ENCODE assay signal across 8 mouse cellular contexts in the genomic region with DNA sequence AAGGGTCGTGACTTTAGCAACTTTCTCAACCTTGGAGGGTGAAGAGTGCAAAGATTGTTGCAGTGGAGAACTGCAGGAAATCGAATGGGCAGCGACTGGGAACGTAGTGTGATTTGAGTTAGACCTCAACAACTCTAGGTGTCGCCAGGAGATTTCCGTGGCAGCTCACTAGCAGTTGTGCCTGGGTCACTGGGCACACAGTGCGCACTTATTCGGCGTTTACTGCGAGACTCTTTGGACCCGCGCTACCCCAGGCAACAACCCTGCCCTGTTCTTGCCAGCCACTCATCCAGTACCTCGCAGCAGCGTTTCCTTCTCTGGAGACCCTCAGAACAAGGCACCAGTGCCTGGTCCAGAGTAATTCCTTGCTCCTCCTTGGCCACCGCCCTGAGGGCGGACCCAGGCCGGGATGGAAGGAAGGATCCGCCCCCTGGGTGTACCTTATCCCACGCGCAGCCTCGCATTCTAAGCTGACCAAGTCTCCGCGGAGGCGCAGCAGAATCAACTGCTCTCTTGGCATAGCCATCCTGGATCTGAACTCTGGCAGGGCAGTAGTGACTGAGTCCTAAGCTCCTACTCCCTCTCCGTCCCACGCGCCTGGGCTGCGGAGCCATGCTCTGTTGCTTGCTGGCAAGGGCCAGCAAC. TPM values are rescaled to one million over a fixed set of nuclear protein-coding genes. Genes with fewer than 3 reads are reported as not detected.
A peak's percentile ranks its signal among the peaks of the same experiment; 100 is the strongest.
DNase-seq lines count a peak whose midpoint lies in the region; ATAC-seq lines count a peak whose summit lies in the region.

No protein-coding gene starts in this region.

- peak; percentile 31 to 40 for DNase-seq in cerebellum, postnatal 14 days
- no peak for DNase-seq in cerebellum, adult 18-20 months
- peak; percentile 76 for DNase-seq in embryonic facial prominence, embryonic 14.5 days (ENCODE audit: low spot score)
- DNase-seq in lung, postnatal 10 days, result peak; percentile 77
- peak; percentile 64 for DNase-seq in skeletal muscle tissue, adult 2 months (ENCODE audit: low read depth, low spot score)
- DNase-seq in spleen, adult 12 weeks (ENCODE audit: low spot score), result no peak

- H3K9ac ChIP-seq in embryonic facial prominence, embryonic 14.5 days (ENCODE audit: low read depth, low read length), result peak overlapping the region; percentile 52
- H3K9ac ChIP-seq in heart, embryonic 12.5 days, result peak overlapping the region; percentile 67
- peak overlapping the region; percentile 31 for H3K9ac ChIP-seq in kidney, embryonic 15.5 days

- H3K36me3 ChIP-seq in embryonic facial prominence, embryonic 14.5 days (ENCODE audit: control insufficient read depth, insufficient read depth, low read length), result no peaks in the 10 kb centered on the region
- H3K36me3 ChIP-seq in heart, embryonic 12.5 days, result no peaks in the 10 kb centered on the region
- no peaks in the 10 kb centered on the region; the same call in 1 of the 2 replicates for H3K36me3 ChIP-seq in kidney, embryonic 15.5 days

- ATAC-seq in embryonic facial prominence, embryonic 14.5 days (ENCODE audit: low read depth), result peak; percentile 82
- peak; percentile 75 for ATAC-seq in heart, embryonic 12.5 days (ENCODE audit: insufficient number of reproducible peaks, low FRiP score)
- peak; percentile 87 for ATAC-seq in kidney, embryonic 15.5 days (replicated peaks; ENCODE audit: low FRiP score)

- H3K9me3 ChIP-seq in embryonic facial prominence, embryonic 14.5 days (ENCODE audit: control insufficient read depth, low read length), result no peaks in the 10 kb centered on the region
- H3K9me3 ChIP-seq in heart, embryonic 12.5 days (replicated peaks), result peaks cover 4% of the 10 kb centered on the region; the same call in 1 of the 2 replicates
- H3K9me3 ChIP-seq in kidney, embryonic 15.5 days (replicated peaks), result no peaks in the 10 kb centered on the region

- H3K4me2 ChIP-seq in embryonic facial prominence, embryonic 14.5 days (ENCODE audit: low read depth, low read length), result peak overlapping the region; percentile 63
- peak overlapping the region; percentile 84 for H3K4me2 ChIP-seq in heart, embryonic 12.5 days
- peak overlapping the region; percentile 87 for H3K4me2 ChIP-seq in kidney, embryonic 15.5 days

- peaks cover 14% of the 10 kb centered on the region for H3K27me3 ChIP-seq in embryonic facial prominence, embryonic 14.5 days (replicated peaks; ENCODE audit: control insufficient read depth, insufficient read depth, low read length)
- no peaks in the 10 kb centered on the region for H3K27me3 ChIP-seq in heart, embryonic 12.5 days (replicated peaks)
- peaks cover 17% of the 10 kb centered on the region for H3K27me3 ChIP-seq in kidney, embryonic 15.5 days

- peaks cover 4% of the 10 kb centered on the region; the same call in 1 of the 2 replicates for H3K4me1 ChIP-seq in embryonic facial prominence, embryonic 14.5 days (ENCODE audit: control insufficient read depth, insufficient read depth, low read length)
- peaks cover 60% of the 10 kb centered on the region for H3K4me1 ChIP-seq in heart, embryonic 12.5 days (replicated peaks)
- H3K4me1 ChIP-seq in kidney, embryonic 15.5 days, result peaks cover 17% of the 10 kb centered on the region

- 9% methylated on average over 23 of the region's 28 CpGs for WGBS in embryonic facial prominence, embryonic 14.5 days
- 4% methylated on average over 28 of the region's 28 CpGs for WGBS in heart, embryonic 12.5 days
- 2% methylated on average over 28 of the region's 28 CpGs for WGBS in kidney, embryonic 15.5 days

- peak overlapping the region; percentile 39 for H3K4me3 ChIP-seq in embryonic facial prominence, embryonic 14.5 days (ENCODE audit: low read depth, low read length)
- H3K4me3 ChIP-seq in heart, embryonic 12.5 days, result peak overlapping the region; percentile 53
- peak overlapping the region; percentile 48 for H3K4me3 ChIP-seq in kidney, embryonic 15.5 days (replicated peaks)

- H3K27ac ChIP-seq in embryonic facial prominence, embryonic 14.5 days (replicated peaks; ENCODE audit: low read depth, low read length), result no peak overlapping the region
- H3K27ac ChIP-seq in heart, embryonic 12.5 days (ENCODE audit: poor library complexity, severe bottlenecking), result peak overlapping the region; percentile 31
- H3K27ac ChIP-seq in kidney, embryonic 15.5 days, result peak overlapping the region; percentile 39

RNA-seq across cellular contexts. Expression of gene Dysf, which starts 10.6 kb away (rescaled TPM):
- 14.3 and 17.0 TPM in 2 replicates for polyA plus RNA-seq in embryonic facial prominence, embryonic 14.5 days (2014; fragmentation: Nextera tagmentation; extraction: Ambion mirVana)
- 17.6 and 17.9 TPM in 2 replicates for polyA plus RNA-seq in heart, embryonic 12.5 days (2016; fragmentation: Nextera tagmentation; extraction: Ambion mirVana)
- 15.3 and 15.6 TPM in 2 replicates for polyA plus RNA-seq in kidney, embryonic 15.5 days (2015; fragmentation: Nextera tagmentation; extraction: Ambion mirVana)

Comparison
In these comparisons a context has a peak if more than half of its experiments do, and no peak if none do; other contexts are left out.
1. DNase-seq: peak in cerebellum, postnatal 14 days (2 of 2), embryonic facial prominence, embryonic 14.5 days (single experiment), lung, postnatal 10 days (single experiment) and skeletal muscle tissue, adult 2 months (single experiment); none in cerebellum, adult 18-20 months (0 of 2) and spleen, adult 12 weeks (single experiment).
2. Peak in every context shown above with its lines, with median percentiles within 50 percentile points of each other: ATAC-seq, H3K4me2 ChIP-seq, H3K4me3 ChIP-seq and H3K9ac ChIP-seq.